Mouse (Mus musculus): Measurements from ENCODE around the gene Kif17. TPM values are rescaled to one million over a fixed set of nuclear protein-coding genes. Genes with fewer than 3 reads are reported as not detected.

The Kif17 gene
- 0.21 TPM for polyA plus RNA-seq (2015; fragmentation: Illumina TruSeq; extraction: RNeasy Lipid Tissue Mini Kit (QIAGEN cat#74804); ENCODE audit: insufficient read depth, low replicate concordance)

DNA sequence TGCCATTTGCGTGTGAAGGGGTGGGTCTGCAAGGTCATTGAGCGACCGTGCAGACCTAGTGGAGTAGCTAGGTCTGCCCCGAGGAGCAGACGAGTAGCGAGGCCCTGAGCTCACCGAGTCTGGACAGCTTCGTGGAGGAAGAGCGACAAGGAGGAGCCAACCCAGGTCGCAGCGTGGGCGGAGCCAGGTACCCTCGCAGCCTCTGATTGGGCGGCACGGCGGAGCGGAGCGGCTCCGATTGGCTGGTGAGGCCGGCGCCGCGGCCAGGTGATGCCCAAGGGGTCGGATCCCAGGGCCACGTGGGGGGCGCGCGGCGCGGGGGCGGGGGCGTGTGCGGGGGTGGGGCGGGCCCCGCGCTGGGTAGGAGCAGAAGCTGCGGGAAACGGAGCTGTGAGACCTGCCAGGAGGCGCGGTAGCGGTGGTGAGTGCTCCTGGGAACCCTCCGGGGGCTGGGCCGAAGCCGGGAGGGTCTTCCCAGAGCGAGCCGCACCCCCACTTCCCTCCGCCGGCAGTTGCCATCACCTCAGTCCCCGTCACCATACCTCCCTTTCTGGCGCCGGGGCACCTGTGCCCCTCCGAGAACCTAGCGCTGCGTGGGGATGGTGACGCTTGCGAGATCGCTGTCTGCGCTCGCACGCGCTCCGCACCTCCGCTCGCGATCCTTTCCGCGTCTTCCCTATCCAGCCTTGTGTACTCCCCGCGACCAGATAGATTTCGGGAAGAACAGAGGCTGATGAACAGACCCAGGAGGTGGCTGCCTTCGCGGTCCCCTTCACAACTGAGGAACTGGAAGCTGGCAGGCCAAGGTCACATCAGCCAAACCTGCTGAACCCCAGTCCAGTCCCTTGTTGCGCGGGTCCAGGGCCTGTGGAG is at the start of gene Kif17, which contains the start of gene Sh2d5:
TSS of gene Kif17 (plus strand) at position 348 of the 873 bp plus-strand sequence.
TSS of gene Sh2d5 (plus strand) at position 316 of the 873 bp plus-strand sequence.

DNA sequence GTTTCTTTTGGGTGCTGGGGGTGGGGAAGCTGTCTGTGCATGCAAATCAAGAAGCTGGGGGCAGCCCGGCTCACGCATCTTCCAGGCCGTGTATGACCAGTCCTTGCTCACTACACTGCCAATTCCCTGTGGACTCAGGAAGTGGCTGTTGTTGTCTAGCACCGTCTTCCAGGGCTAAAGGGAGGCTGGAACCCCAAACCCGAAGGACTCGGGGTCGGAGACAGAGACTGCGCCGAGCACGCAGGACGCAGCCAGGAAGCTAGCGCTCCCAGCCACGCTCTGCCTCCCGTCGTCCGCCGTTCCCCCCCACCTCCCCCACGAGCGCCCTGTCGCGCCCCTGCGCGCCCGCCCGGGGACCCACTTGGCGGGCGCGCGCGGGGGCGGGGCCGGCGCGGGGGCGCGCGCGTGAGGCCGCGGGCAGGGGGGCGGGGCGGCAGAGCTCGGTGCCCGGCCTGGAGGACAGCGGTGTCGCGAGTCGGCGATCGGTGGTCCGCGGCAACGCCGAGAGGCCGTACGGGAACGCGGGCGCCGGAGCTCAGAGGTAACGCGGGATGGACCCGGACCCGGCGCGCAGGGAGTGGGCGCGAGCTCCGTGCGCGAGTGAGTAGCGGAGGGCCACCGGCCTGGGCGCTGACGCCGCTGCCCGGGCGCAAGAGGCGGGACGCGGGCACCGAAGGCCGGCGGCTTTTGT is 33.9 kb upstream of the Kif17 start, which contains the start of gene Hp1bp3:
TSS of gene Hp1bp3 (plus strand) at position 97 of the 691 bp plus-strand sequence.

GRCm38 (mm10) chr4:138304340-138305104 is 54.3 kb downstream of the Kif17 start, which contains the start of gene Ddost:
TSS of gene Ddost (plus strand) at chr4:138304730.

GRCm38 (mm10) chr4:138326077-138326695 is 76.0 kb downstream of the Kif17 start, which contains the start of gene Pink1:
TSS of gene Pink1 (minus strand) at chr4:138326307.

Other genes starting within 250 kb of the Kif17 start
- 209 TPM for gene Hp1bp3, start 34.1 kb upstream of the Kif17 start, polyA plus RNA-seq (2015; fragmentation: Illumina TruSeq; extraction: RNeasy Lipid Tissue Mini Kit (QIAGEN cat#74804); ENCODE audit: insufficient read depth, low replicate concordance)
- 0.51 TPM for gene Sh2d5, start within 50 bp of the Kif17 start, polyA plus RNA-seq (2015; fragmentation: Illumina TruSeq; extraction: RNeasy Lipid Tissue Mini Kit (QIAGEN cat#74804); ENCODE audit: insufficient read depth, low replicate concordance)
- 67.4 TPM for gene Ddost, start 54.3 kb downstream of the Kif17 start, polyA plus RNA-seq (2015; fragmentation: Illumina TruSeq; extraction: RNeasy Lipid Tissue Mini Kit (QIAGEN cat#74804); ENCODE audit: insufficient read depth, low replicate concordance)
- 46.5 TPM for gene Pink1, start 75.9 kb downstream of the Kif17 start, polyA plus RNA-seq (2015; fragmentation: Illumina TruSeq; extraction: RNeasy Lipid Tissue Mini Kit (QIAGEN cat#74804); ENCODE audit: insufficient read depth, low replicate concordance)
- not detected for gene Cda, start 117.6 kb downstream of the Kif17 start, polyA plus RNA-seq (2015; fragmentation: Illumina TruSeq; extraction: RNeasy Lipid Tissue Mini Kit (QIAGEN cat#74804); ENCODE audit: insufficient read depth, low replicate concordance)
- gene Fam43b, start 146.1 kb downstream of the Kif17 start, polyA plus RNA-seq (2015; fragmentation: Illumina TruSeq; extraction: RNeasy Lipid Tissue Mini Kit (QIAGEN cat#74804); ENCODE audit: insufficient read depth, low replicate concordance), result not detected
- gene Mul1, start 184.2 kb downstream of the Kif17 start, polyA plus RNA-seq (2015; fragmentation: Illumina TruSeq; extraction: RNeasy Lipid Tissue Mini Kit (QIAGEN cat#74804); ENCODE audit: insufficient read depth, low replicate concordance), result 11.3 TPM
- 11.5 TPM for gene Camk2n1, start 203.9 kb downstream of the Kif17 start, polyA plus RNA-seq (2015; fragmentation: Illumina TruSeq; extraction: RNeasy Lipid Tissue Mini Kit (QIAGEN cat#74804); ENCODE audit: insufficient read depth, low replicate concordance)

Data from spleen, adult 10 weeks (tissue).